Mouse (Mus musculus): ENCODE data around the gene Gp2. TPM values are rescaled to one million over a fixed set of nuclear protein-coding genes. Genes with fewer than 3 reads are reported as not detected.

Gp2 gene
- polyA plus RNA-seq, 1 experiment from 2014 or later = not detected

GRCm38 (mm10) chr7:119427180-119427616 is 31.9 kb downstream of the Gp2 start:
- ATAC-seq (ENCODE audit: low FRiP score) (peak; percentile 80), DNase-seq (ENCODE audit: low spot score, missing footprints) (peak; percentile 92)
- Histone ChIP-seq H3K36me3 (ENCODE audit: control insufficient read depth, insufficient read depth, low read length) (no peaks in the 10 kb centered on the region), H3K27ac (ENCODE audit: low read depth, low read length) (no peak overlapping the region), H3K4me1 (ENCODE audit: control insufficient read depth, insufficient read depth, low read length) (no peaks in the 10 kb centered on the region), H3K9ac (ENCODE audit: low read length) (no peak overlapping the region), H3K27me3 (ENCODE audit: control insufficient read depth, insufficient read depth, low read length) (no peaks in the 10 kb centered on the region), H3K4me3 (ENCODE audit: low read depth, low read length) (no peak overlapping the region), H3K9me3 (ENCODE audit: control insufficient read depth, low read length) (no peaks in the 10 kb centered on the region), H3K4me2 (no peak overlapping the region)
- 18% methylated on average over 6 of the region's 6 CpGs for WGBS

- 0% methylated on average over 2 of the region's 2 CpGs for WGBS
- no peaks in the 10 kb centered on the region for H3K9me3 ChIP-seq (ENCODE audit: control insufficient read depth, low read length)
- ATAC-seq (ENCODE audit: low FRiP score) (peak; percentile 83), DNase-seq (ENCODE audit: low spot score, missing footprints) (peak; percentile 80)
- H3K4me1 ChIP-seq (ENCODE audit: control insufficient read depth, insufficient read depth, low read length) = no peaks in the 10 kb centered on the region
- peak overlapping the region; percentile 40; the same call in 1 of the 2 replicates for H3K27ac ChIP-seq (ENCODE audit: low read depth, low read length)
- H3K4me2 ChIP-seq = no peak overlapping the region
- H3K27me3 ChIP-seq (ENCODE audit: control insufficient read depth, insufficient read depth, low read length) = no peaks in the 10 kb centered on the region
- H3K36me3 ChIP-seq (ENCODE audit: control insufficient read depth, insufficient read depth, low read length) = no peaks in the 10 kb centered on the region
- H3K4me3 ChIP-seq (ENCODE audit: low read depth, low read length) = no peak overlapping the region
- H3K9ac ChIP-seq (ENCODE audit: low read length) = no peak overlapping the region
Measured at GRCm38 (mm10) chr7:119420730-119421129, 38.4 kb downstream of the Gp2 start.

- no peak overlapping the region for H3K4me2 ChIP-seq
- no peaks in the 10 kb centered on the region for H3K4me1 ChIP-seq (ENCODE audit: control insufficient read depth, insufficient read depth, low read length)
- H3K9ac ChIP-seq (ENCODE audit: low read length) = no peak overlapping the region
- WGBS = 69% methylated on average over 1 of the region's 1 CpGs
- no peaks in the 10 kb centered on the region for H3K36me3 ChIP-seq (ENCODE audit: control insufficient read depth, insufficient read depth, low read length)
- DNase-seq (ENCODE audit: low spot score, missing footprints) (no peak), ATAC-seq (ENCODE audit: low FRiP score) (no peak)
- no peaks in the 10 kb centered on the region for H3K9me3 ChIP-seq (ENCODE audit: control insufficient read depth, low read length)
- H3K27me3 ChIP-seq (ENCODE audit: control insufficient read depth, insufficient read depth, low read length) = no peaks in the 10 kb centered on the region
- no peak overlapping the region for H3K27ac ChIP-seq (ENCODE audit: low read depth, low read length)
- no peak overlapping the region for H3K4me3 ChIP-seq (ENCODE audit: low read depth, low read length)
Measured at GRCm38 (mm10) chr7:119418523-119418922, 40.6 kb downstream of the Gp2 start.

GRCm38 (mm10) chr7:119394050-119394732 is 64.9 kb downstream of the Gp2 start:
- H3K4me3 ChIP-seq (ENCODE audit: low read depth, low read length) = no peak overlapping the region
- no peak overlapping the region for H3K4me2 ChIP-seq
- no peaks in the 10 kb centered on the region for H3K4me1 ChIP-seq (ENCODE audit: control insufficient read depth, insufficient read depth, low read length)
- H3K9ac ChIP-seq (ENCODE audit: low read length) = no peak overlapping the region
- 87% methylated on average over 13 of the region's 13 CpGs for WGBS
- no peak for ATAC-seq (ENCODE audit: low FRiP score)
- no peak for DNase-seq (ENCODE audit: low spot score, missing footprints)
- no peaks in the 10 kb centered on the region for H3K36me3 ChIP-seq (ENCODE audit: control insufficient read depth, insufficient read depth, low read length)
- no peaks in the 10 kb centered on the region for H3K9me3 ChIP-seq (ENCODE audit: control insufficient read depth, low read length)
- no peaks in the 10 kb centered on the region for H3K27me3 ChIP-seq (ENCODE audit: control insufficient read depth, insufficient read depth, low read length)
- H3K27ac ChIP-seq (ENCODE audit: low read depth, low read length) = no peak overlapping the region

Other genes with a start within 250 kb of the Gp2 start
- not detected in 2 replicates for gene Umod, start 20.0 kb upstream of the Gp2 start, polyA plus RNA-seq (2014; fragmentation: Nextera tagmentation; extraction: Ambion mirVana)
- gene Acsm5, start 60.2 kb upstream of the Gp2 start, polyA plus RNA-seq (2014; fragmentation: Nextera tagmentation; extraction: Ambion mirVana) = not detected in 2 replicates
- not detected in 2 replicates for gene Pdilt, start 64.2 kb upstream of the Gp2 start, polyA plus RNA-seq (2014; fragmentation: Nextera tagmentation; extraction: Ambion mirVana)
- not detected in 2 replicates for gene Acsm2, start 95.1 kb upstream of the Gp2 start, polyA plus RNA-seq (2014; fragmentation: Nextera tagmentation; extraction: Ambion mirVana)
- not detected in 2 replicates for gene Acsm1, start 147.7 kb upstream of the Gp2 start, polyA plus RNA-seq (2014; fragmentation: Nextera tagmentation; extraction: Ambion mirVana)
- not detected in 2 replicates for gene Acsm4, start 230.7 kb upstream of the Gp2 start, polyA plus RNA-seq (2014; fragmentation: Nextera tagmentation; extraction: Ambion mirVana)

Measured in midbrain, embryonic 11.5 days (tissue).